Mouse (Mus musculus) spleen, adult 2 months (tissue): ENCODE data around the gene Kcnc1.

Experiments used
- CTCF ChIP-seq: fragments of 200-500 bp; IDR thresholded peaks from 2 replicates; pipeline ENCODE4 v1.5.1; 2011; ENCODE audit warnings: mild to moderate bottlenecking, inconsistent platforms; ENCODE audit not compliant: insufficient read depth, insufficient read length, insufficient replicate concordance; ENCODE audit errors: extremely low read depth
- POLR2A ChIP-seq: fragments of 200-500 bp; IDR thresholded peaks from 2 replicates; pipeline ENCODE4 v1.6.1; 2011; ENCODE audit warnings: low read depth, low read length, inconsistent platforms

DNA sequence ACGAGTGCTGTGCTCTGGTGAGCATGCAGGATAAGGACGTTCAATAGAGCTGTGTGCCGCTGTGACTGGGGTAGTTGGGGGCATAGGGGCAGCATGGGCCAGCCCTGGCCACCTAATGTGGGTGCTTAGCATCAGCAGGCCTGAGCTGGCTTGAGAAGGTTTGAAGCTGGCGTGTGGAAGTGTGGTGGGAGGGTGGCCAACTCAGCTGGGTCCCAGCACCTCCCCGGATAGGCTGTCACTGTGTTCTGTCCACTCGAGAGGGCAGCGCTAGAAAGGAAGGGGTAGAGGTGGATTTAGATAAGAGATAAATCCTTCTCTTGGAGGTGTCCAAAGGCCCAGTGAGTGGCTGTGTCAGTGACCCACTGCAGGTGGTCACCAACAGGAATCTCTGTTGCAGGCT is 21.2 kb downstream of the Kcnc1 start:
- TF ChIP-seq CTCF (no peak), POLR2A (no peak)
